Mouse (Mus musculus): ENCODE data around the gene Trim41.
"Not testable (repeated sequence)": the region's sequence is repeated elsewhere in the genome, so short reads cannot be mapped to it uniquely, and the experiment has no call there.

The Trim41 gene

DNA sequence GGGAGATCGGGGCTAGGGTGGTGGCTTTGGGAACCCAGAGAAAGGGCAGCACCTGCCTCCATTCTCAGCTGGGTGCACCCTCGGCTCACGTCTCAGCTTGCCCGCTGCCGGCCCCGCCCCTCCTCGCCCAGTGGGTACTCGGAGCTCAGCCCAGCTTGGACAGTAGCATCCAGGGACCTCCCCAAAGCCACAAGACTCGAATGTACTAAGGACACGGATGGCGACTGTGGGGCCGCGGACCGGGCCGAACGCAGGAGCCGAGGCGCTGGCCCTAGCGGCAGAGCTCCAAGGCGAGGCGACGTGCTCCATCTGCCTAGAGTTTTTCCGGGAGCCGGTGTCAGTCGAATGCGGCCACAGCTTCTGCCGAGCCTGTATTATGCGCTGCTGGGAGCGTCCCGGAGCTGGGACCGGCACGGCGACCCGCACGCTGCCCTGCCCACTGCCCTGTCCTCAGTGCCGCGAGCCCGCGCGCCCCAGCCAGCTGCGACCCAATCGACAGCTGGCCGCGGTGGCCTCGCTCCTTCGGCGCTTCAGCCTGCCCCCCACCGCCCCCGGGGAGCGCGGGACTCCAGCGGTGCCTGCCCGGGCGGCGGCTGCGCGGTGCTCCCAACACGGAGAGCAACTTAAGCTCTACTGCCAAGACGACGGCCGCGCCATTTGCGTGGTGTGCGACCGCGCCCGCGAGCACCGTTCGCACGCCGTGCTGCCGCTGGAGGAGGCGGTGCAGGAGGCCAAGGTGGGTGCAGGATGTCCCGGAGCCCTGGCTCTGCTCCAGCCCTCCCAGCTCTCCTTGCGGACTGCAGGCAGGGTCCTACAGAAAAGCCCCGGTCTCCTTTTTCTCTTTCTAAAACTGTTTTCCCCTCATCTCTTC is 20.4 kb upstream of the Trim41 start:
- DNase-seq, result peak; percentile 58

DNA sequence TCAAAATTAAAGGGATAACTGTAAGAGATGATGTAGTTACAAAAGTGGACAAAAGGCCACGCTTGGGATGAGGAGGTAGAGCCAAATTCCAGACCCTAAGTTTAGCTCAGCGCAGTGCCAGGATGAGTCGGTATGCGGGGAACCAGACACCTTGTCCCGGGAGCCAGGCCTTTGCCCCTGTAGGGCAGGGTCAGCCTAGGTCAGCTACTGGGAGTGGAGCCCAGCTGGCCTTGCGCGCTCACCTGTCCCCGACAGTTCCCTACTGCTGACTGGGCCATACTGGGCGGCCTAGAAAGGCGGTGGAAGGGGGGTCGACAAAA is 19.8 kb upstream of the Trim41 start:
- DNase-seq, result no peak

- no peak for DNase-seq
Observed at GRCm38 (mm10) chr11:48835923-48836322, 18.8 kb upstream of the Trim41 start.

DNA sequence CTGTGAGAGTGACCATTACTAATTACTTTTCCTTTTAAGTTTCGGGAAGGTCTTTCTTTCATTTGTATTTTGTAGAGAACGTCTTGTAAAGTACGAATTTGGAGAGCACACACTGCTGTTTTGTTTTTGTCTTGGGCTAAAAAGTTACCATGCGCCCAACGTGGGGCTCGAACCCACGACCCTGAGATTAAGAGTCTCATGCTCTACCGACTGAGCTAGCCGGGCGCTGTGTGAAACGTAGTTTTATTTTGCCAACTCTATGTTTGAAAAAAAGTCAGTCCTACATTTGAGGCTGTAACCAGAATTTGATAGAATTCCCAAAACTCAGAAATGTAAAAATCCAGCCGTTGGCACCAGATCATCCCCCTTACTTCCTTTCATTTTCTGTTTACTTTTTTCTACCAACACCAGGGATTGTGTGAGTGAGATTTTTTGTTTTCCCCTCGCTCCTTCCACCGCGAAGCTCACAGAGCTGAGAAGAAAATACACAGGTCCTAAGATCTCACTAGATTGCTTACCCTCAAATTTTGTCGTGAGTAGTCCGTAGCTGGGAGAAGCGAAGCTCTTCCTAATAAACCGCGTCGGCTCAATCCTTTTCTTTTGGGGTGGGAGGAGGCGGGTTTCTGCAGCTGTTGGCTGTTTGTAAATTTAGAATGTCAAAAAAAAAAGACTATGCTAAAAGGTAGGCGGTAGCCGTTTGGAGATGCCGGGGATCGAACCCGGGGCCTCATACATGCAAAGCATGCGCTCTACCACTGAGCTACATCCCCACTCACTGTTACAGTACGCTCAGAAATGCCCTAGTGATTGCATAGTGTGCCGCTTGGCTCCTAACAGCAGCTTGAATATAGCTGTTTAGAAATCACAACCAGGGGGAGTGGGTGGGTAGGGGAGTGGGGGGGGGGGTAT is 16.8 kb upstream of the Trim41 start:
- DNase-seq, result peak; percentile 86

DNA sequence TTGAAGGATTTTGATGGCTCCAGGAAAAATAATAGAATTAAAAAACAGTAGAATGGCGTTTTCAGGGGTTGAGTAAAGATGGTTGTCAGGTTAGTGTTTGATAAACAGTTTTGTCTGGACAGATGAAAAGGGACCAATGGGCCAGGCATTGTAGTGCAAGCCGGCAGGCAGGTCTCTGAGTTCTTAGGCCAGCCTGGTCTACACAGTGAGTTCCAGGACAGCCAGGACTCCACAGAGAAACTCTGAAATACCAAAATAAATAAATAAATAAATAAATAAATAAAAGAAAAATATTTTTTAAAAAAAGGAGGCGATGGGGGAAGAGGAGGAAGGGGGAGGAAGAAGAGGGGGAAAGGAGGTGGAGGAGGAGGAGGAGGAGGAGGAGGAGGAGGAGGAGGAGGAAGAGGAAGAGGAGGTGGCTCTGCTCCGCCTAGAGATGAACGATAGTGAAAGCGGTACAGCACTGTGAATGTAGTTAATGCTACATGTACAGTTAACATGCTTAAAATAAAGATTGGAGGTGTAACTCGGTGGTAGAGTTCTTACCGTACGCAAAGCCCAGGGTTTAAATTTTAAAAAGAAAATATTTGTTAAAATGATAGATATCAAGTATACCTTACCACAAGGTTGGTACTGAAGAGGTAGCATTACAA is 16.1 kb upstream of the Trim41 start:
- no peak for DNase-seq

GRCm38 (mm10) chr11:48831273-48831672 is 14.1 kb upstream of the Trim41 start:
- DNase-seq, result no peak

- no peak for DNase-seq
Observed at GRCm38 (mm10) chr11:48830279-48830678, 13.1 kb upstream of the Trim41 start.

DNA sequence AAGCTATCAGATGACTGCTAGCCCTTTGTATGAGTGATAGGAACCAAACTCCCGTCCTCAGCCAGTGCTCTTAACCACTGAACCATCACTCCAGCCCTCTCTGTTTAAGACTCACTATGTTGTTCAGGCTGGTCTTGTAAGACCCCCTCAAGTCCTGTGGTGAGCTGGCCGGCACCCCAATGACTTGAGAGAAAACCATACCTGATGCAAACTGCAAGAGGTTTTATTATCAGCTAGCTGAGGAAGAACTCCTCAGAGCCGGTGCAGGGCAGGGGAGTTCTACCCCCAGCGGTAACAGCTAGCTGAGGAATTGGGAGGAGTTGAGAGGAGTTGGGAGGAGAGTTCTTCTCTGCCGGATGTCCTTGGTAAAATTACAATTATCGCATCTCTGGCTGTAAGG is 10.8 kb upstream of the Trim41 start:
- DNase-seq, result no peak

DNA sequence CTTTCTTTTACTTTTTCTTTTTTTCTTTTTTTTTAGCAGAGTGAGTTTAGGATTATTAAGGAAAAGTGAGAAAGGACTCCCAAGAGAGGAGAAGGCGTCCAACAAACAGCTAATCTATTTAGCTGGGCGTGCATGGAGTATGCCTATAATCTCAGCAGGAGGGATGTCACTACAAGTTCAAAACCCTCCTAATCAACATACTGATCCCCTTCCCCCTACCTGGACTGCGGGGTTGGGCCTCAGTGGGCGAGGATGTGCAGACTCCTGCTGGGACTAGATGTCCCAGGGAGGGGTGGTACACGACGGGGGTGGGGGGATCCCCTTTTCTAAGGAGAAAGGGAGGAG is 9.6 kb upstream of the Trim41 start:
- DNase-seq, result no peak

DNA sequence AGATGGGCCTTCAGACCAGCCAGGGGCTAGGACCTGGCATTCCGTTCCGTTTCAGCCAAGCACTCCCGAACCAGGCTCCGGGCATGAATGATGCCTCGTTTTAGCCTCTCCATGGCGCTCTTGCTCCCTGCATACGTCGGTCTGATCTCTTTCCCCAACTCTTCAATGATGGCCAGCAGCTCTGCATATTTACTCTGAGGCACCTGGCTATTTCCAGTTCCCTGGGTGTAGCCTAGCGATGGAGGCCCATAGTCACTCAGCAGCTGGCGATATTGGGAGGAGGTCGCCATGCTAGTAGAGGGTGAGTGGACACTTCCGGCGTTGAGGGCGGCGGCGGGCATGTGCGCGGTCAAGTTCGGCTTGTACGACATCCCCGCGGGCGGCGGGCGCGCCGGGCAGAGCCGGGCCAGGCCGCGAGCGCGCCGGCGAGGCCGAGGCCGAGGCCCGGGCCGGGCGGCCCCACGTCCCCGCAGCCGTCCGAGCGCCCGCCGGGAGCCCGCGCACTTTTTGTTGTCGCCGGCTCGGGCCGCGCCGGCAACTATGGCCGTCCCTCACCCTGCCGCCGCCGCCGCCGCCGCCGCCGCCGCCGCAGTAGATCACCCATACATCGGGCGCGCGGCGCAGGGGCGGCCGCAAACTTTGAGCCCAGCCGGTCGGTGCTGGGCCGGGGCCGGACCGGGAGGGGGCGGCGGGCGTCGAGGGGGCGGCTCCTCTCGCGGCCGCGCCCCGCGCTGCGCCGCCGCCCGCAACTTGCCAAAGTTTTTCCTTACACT is 9.0 kb upstream of the Trim41 start, which contains the start of the genes Trim7 and Gm12184:
Trim7 (plus strand) TSS at position 162 of the 773 bp plus-strand sequence.
Gm12184 (minus strand) TSS at position 677 of the 773 bp plus-strand sequence.
- DNase-seq, result not testable (repeated sequence)

DNA sequence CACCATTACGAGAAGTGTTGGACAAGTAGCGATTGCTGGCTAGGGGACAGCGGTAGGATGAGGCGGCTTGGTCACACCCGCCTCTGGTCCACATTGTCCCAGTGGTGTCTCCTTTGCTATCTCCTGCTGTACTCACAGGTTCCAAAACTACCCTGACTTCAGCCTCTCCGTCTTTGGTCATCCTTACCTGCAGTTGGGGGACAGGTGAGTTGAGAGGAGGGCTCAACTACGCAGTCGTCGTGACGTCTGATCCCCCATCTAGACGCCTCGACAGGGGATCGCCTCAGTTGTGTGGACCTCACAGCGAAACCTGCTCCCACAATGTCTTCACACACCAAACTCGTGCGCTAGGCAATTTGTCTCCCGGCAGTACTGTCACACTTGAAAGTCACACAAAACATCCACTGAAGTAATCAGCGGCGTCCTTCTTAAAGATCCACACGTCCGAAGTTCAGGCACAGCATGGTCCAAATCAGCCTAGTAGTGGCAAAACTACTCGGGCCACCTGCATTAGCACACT is 7.2 kb upstream of the Trim41 start:
- DNase-seq, result no peak

GRCm38 (mm10) chr11:48823536-48823972 is 6.4 kb upstream of the Trim41 start:
- DNase-seq, result peak; percentile 33

DNA sequence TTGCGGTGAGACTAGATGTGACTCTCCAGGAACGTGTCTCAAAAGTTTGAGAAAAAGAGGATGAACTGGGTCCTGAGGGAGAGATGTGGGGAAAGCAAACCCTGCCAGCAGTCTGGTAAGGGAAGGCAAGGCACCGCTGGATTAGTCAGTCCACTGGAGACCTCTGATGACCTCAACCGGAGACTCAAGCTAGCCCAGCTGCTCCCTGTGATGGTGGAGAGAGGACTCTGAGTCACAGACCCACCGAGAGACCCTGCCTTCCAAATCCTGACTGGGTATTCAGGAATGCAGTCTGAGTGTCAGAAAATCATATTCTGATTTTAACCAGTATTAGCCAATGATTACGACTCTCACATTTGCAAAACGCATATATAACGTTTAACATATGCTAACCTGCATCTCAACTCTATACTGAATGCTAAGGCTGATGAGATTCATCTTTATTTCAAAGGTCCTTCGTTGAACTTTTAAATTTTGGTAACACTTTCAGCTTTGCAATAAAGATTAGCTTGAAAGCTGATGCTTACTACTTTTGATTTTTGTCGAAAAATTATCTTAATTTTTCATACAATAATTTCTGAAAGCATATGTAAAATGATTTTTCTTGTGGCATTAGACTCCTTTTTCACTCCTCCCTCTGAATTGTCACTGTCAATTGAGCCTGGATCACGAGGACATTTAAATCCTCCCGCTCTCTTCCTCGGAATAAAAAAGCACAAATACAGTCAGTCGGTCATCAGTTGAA is 5.8 kb upstream of the Trim41 start:
- DNase-seq, result no peak

DNA sequence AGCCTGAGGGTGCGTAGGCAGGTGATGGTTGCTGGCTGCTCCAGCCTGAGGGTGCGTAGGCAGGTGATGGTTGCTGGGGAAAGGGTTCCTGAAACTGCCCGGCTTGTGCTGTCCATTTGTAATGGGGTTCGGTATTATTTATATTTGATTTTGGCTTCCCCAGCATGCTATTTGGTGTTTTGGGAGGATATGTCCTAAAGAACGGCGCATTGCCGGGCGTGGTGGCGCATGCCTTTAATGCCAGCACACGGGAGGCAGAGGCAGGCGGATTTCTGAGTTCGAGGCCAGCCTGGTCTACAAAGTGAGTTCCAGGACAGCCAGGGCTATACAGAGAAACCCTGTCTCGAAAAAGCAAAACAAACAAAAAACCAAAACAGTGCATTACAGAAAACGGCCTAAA is 4.1 kb upstream of the Trim41 start:
- DNase-seq, result not testable (repeated sequence)

- no peak for DNase-seq
Observed at GRCm38 (mm10) chr11:48820308-48820674, 3.1 kb upstream of the Trim41 start.

GRCm38 (mm10) chr11:48819614-48820307 is 2.6 kb upstream of the Trim41 start:
- no peak for DNase-seq

GRCm38 (mm10) chr11:48818346-48818745 is 1.2 kb upstream of the Trim41 start:
- peak; percentile 72 for DNase-seq

DNA sequence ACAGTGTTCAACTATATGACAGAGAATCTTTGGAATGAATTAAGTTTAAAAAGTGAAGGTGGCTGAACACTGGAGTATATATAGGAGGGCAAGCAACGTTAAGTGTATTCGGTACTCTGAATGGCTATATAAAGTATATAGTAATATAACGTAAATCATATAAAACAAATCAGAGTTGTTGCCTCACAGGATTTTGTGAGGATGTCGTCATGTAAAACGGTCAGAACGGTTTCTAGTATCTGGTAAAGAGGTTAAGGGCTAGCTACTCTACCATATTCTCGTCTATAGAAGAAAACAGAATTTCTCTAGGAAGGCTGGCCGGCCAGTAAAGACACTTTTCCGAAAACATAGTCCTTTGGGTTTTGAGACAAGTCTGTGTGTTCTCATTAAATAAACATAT is 641 bp upstream of the Trim41 start:
- no peak for DNase-seq

DNA sequence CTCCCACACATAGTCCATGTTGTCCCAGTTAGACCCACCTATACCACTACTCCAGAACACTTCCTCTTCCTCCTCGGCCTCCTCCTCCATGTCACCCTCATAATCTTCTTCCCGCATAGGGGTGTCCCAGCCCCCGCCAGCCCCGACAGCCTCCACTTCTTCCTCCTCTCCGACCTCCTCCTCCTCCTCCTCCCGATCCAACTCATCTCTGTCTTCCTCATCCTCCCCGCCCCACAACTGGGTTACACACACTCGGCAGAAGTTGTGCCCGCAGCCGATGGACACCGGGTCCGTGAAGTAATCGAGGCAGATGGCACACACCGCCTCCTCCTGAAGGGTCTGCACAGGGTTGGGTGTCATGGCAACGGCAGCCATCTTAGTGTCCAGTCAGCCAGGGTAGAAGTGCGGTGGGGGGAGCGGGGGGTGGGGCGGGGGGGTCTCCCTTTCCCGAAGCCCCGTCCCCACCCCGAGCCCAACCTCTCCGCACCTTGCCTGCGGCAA is 822 bp downstream of the Trim41 start:
- peak; percentile 62 for DNase-seq

- DNase-seq, result no peak
Observed at GRCm38 (mm10) chr11:48815851-48816250, 1.3 kb downstream of the Trim41 start.

- DNase-seq, result no peak
Observed at GRCm38 (mm10) chr11:48813782-48814181, 3.4 kb downstream of the Trim41 start.
